Mouse (Mus musculus) limb, embryonic 14.5 days (tissue): ENCODE data around the gene Cuedc2. TPM values are rescaled to one million over a fixed set of nuclear protein-coding genes. Genes with fewer than 3 reads are reported as not detected.
A peak's percentile ranks its signal among the peaks of the same experiment; 100 is the strongest.

Experiments used
- ATAC-seq: fragments of 200-750 bp; cut with Nextera tagmentation; 2 replicates; pipeline ENCODE4 v1.8.0; 2017; ENCODE audit warnings: low read depth, moderate number of reproducible peaks, moderate TSS enrichment; ENCODE audit not compliant: low FRiP score
- DNase-seq: peaks from one replicate; pipeline ENCODE4 v3.0.0-alpha.2; 2015; ENCODE audit warnings: low spot score
- H3K27ac ChIP-seq: fragments of 300-500 bp; sonication (generic); replicated peaks from 2 replicates; pipeline ENCODE4 v1.5.1; 2014; ENCODE audit warnings: low read depth, mild to moderate bottlenecking, low read length, moderate library complexity, mixed read lengths
- H3K27me3 ChIP-seq: fragments of 300-500 bp; sonication (generic); 2 replicates; pipeline ENCODE4 v1.6.1; 2014; ENCODE audit warnings: low read length, mixed read lengths; ENCODE audit not compliant: control insufficient read depth, insufficient read depth
- H3K36me3 ChIP-seq: fragments of 300-500 bp; sonication (generic); 2 replicates; pipeline ENCODE4 v1.6.1; 2014; ENCODE audit warnings: mild to moderate bottlenecking, low read length, moderate library complexity, mixed read lengths; ENCODE audit not compliant: control insufficient read depth, insufficient read depth
- H3K4me1 ChIP-seq: fragments of 300-500 bp; sonication (generic); 2 replicates; pipeline ENCODE4 v1.6.1; 2014; ENCODE audit warnings: antibody characterized with exemption, low read length, mixed read lengths; ENCODE audit not compliant: control insufficient read depth, insufficient read depth
- H3K4me2 ChIP-seq: fragments of 300-500 bp; sonication (generic); replicated peaks from 2 replicates; pipeline ENCODE4 v1.6.1; 2014; ENCODE audit warnings: low read depth, mild to moderate bottlenecking, low read length, moderate library complexity; ENCODE audit not compliant: severe bottlenecking
- H3K4me3 ChIP-seq: fragments of 300-500 bp; sonication (generic); replicated peaks from 2 replicates; pipeline ENCODE4 v1.5.1; 2014; ENCODE audit warnings: low read length
- H3K9ac ChIP-seq: fragments of 300-500 bp; sonication (generic); 2 replicates; pipeline ENCODE4 v1.6.1; 2014; ENCODE audit warnings: mild to moderate bottlenecking, low read depth, low read length, moderate library complexity; ENCODE audit not compliant: severe bottlenecking
- H3K9me3 ChIP-seq: fragments of 300-500 bp; sonication (generic); 2 replicates; pipeline ENCODE4 v1.6.1; 2016; ENCODE audit warnings: low read length; ENCODE audit not compliant: control insufficient read depth
- POLR2A ChIP-seq: fragments of 200-500 bp; IDR thresholded peaks from 2 replicates; pipeline ENCODE4 v1.8.0; 2012; ENCODE audit warnings: inconsistent platforms, mild to moderate bottlenecking, moderate library complexity, borderline replicate concordance; ENCODE audit not compliant: insufficient read depth, insufficient read length; ENCODE audit errors: extremely low read depth
- WGBS: fragments of 180-500 bp; shearing (Covaris S2); extraction: QIAGEN DNeasy Blood & Tissue Kit; methylation state at CpG from one replicate; pipeline ENCODE4 v1.1.7; 2014; 5-methylcytosine and 5-hydroxymethylcytosine counted together
- polyA plus RNA-seq, 2 experiments: library from polyadenylated mRNA; depleted of rRNA in 1 of 2; stranded (reverse) in 1 of 2; unstranded in 1 of 2; fragments of >200 nt; fragmentation: Nextera tagmentation in 1 of 2; extraction: Ambion mirVana in 1 of 2; gene quantifications; 2 replicates each; pipeline versions ENCODE4 v1.2.1 to v1.2.3; 2012 to 2014

Gene Cuedc2
- polyA plus RNA-seq, 2 experiments: 110 to 164 TPM

DNA sequence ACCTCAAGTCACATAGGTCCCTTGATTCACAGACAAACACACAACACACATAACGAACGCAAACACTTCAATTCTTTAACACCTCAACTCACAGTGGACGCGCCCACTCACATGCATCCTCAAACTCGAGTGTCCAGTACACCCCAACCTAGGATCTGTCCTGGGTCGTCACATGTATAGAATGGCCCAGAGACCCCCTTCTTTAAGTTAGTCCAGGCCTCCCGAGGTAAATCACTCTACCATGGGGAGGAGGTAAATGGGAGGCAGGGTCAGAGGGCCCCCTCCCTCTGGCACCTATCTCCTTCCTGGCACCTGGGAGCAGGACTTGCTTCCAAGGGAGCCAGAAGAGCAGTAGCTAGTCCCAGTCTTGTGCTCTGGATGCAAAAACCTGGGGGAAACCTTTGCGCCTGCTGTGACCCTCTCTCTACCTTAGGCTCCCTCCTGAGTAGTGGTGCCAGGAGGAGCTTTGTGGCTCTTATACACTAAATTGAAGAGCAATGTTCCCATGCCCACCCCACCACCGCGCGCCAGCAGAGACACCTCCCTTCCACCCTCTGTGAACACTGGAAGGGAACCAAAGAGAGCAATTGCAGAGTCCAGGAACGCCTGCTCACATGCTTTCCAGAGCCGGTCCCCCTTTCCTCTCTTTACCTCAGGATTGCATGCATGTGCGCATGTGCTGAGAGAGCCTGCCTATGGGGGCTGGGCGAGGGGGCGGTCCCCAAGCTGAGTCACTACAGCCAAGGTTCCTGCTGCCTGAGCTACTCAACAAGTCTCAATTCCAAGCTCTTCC, 19.7 kb downstream of the Cuedc2 start:
- ATAC-seq (peak; percentile 51; the same call in 1 of the 2 replicates), DNase-seq (peak; percentile 69)
- Histone ChIP-seq H3K9ac (no peak overlapping the region), H3K4me1 (peaks cover 7% of the 10 kb centered on the region), H3K4me2 (peak overlapping the region; percentile 70), H3K4me3 (peak overlapping the region; percentile 43; the same call in 1 of the 2 replicates), H3K36me3 (no peaks in the 10 kb centered on the region), H3K27me3 (peaks cover 90% of the 10 kb centered on the region), H3K9me3 (no peaks in the 10 kb centered on the region), H3K27ac (no peak overlapping the region)
- 15% methylated on average over 15 of the region's 16 CpGs for WGBS
- no peak for TF ChIP-seq POLR2A

DNA sequence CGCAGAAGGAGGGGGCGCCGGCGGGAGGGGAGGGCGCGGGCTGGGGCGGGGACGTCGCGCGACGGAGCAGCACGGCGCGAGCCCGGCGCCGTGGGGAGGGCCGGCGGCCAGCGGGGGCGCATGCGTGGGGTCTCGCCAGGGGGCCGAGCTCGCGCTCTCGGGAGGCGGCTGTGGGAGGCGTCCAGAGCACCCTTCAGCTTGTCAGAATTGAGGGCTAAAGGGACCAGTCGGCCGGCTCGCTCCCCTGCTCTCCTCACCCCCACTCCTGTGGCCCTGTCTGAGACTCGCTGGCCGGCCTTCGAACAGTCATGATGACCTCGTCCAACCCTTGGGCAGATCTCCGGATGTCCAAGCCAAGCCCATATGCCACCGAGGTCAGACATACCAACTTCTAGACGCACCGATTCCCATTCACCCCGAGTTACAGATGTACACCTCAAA, 20.5 kb downstream of the Cuedc2 start:
- ATAC-seq: no peak
- TF ChIP-seq POLR2A: no peak
- 2% methylated on average over 30 of the region's 42 CpGs for WGBS
- no peaks in the 10 kb centered on the region for H3K9me3 ChIP-seq
- H3K4me1 ChIP-seq: peaks cover 7% of the 10 kb centered on the region
- no peaks in the 10 kb centered on the region for H3K36me3 ChIP-seq
- no peak overlapping the region for H3K27ac ChIP-seq
- peaks cover 91% of the 10 kb centered on the region for H3K27me3 ChIP-seq
- peak overlapping the region; percentile 43 for H3K9ac ChIP-seq
- H3K4me2 ChIP-seq: peak overlapping the region; percentile 70
- no peak for DNase-seq
- peak overlapping the region; percentile 43 for H3K4me3 ChIP-seq

- ATAC-seq (peak; percentile 34; the same call in 1 of the 2 replicates), DNase-seq (no peak)
- no peak for TF ChIP-seq POLR2A
- Histone ChIP-seq H3K4me3 (peak overlapping the region; percentile 43), H3K4me1 (peaks cover 7% of the 10 kb centered on the region), H3K27ac (no peak overlapping the region), H3K4me2 (peak overlapping the region; percentile 70), H3K9ac (peak overlapping the region; percentile 43), H3K36me3 (no peaks in the 10 kb centered on the region), H3K27me3 (peaks cover 86% of the 10 kb centered on the region), H3K9me3 (no peaks in the 10 kb centered on the region)
- 0% methylated on average over 25 of the region's 48 CpGs for WGBS
Observed at GRCm38 (mm10) chr19:46317546-46317885, 21.0 kb downstream of the Cuedc2 start.

GRCm38 (mm10) chr19:46316846-46317545, 21.5 kb downstream of the Cuedc2 start:
- Histone ChIP-seq H3K4me2 (peak overlapping the region; percentile 70), H3K4me1 (peaks cover 7% of the 10 kb centered on the region), H3K27ac (no peak overlapping the region), H3K27me3 (peaks cover 83% of the 10 kb centered on the region), H3K9me3 (no peaks in the 10 kb centered on the region), H3K9ac (peak overlapping the region; percentile 43), H3K4me3 (peak overlapping the region; percentile 43), H3K36me3 (peaks cover 2% of the 10 kb centered on the region; the same call in 1 of the 2 replicates)
- ATAC-seq (0 out of 2 replicates have a peak, but pooled peaks have one; percentile 4), DNase-seq (no peak)
- 33% methylated on average over 13 of the region's 15 CpGs for WGBS
- no peak for TF ChIP-seq POLR2A

DNA sequence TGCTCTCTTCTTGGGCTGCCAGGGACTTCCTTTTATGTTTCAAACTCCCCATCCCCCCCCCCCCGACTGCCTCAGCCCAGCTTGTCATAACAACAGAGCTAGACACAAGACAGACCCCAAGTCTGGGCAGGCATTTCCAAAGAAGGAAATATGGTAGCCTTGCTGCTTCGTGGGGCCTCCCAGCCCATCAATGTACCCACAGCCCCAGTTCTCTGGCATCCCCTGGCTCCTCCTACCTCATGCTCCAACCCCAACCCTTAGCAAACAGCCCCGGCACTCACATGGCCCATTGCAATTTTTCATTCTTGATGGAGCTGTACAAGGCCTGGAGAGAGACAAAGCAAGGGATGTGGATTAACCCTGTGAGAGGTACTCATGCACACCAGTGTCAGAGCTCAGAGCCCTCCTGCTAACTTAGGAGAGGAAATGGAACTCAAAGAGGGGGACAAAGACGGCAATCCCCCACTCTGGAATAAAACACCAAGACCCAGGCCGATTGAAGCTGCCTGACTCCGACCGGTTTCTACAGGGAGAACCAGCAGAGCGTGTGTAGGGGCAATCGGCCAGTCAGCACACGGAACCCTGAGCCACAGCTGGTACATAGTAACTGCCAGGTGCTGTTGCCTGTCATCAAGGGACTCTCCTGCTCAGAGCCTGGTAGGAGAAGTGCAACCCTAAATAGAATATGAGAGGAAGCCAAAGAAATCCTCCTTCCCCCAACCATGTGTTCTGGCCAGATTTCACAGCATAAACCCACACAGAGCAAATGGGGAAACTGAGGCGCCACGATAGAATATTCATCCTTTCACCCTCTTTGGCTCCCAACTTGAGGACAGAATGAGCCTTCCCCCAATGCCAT, 22.5 kb downstream of the Cuedc2 start:
- ATAC-seq: no peak
- 46% methylated on average over 12 of the region's 12 CpGs for WGBS

More for the DNA sequence above, 22.5 kb downstream of the Cuedc2 start:
- DNase-seq: no peak
- Histone ChIP-seq H3K9me3 (no peaks in the 10 kb centered on the region), H3K4me1 (peaks cover 7% of the 10 kb centered on the region), H3K27ac (no peak overlapping the region), H3K4me3 (no peak overlapping the region), H3K4me2 (no peak overlapping the region), H3K36me3 (peaks cover 12% of the 10 kb centered on the region), H3K9ac (no peak overlapping the region), H3K27me3 (peaks cover 78% of the 10 kb centered on the region)
- no peak for TF ChIP-seq POLR2A
